Mouse (Mus musculus) kidney, adult 2 months (tissue): ENCODE data around the gene Ptpn18. TPM values are rescaled to one million over a fixed set of nuclear protein-coding genes. Genes with fewer than 3 reads are reported as not detected.
A peak's percentile ranks its signal among the peaks of the same experiment; 100 is the strongest.
"Not testable (repeated sequence)": the region's sequence is repeated elsewhere in the genome, so short reads cannot be mapped to it uniquely, and the experiment has no call there.

Source experiments
- DNase-seq: peaks from one replicate; pipeline ENCODE4 v3.0.0; 2021
- H3K27ac ChIP-seq: fragments of 200-500 bp; 2 replicates; pipeline ENCODE4 v1.5.1; 2012; ENCODE audit warnings: low read depth, low read length, control low read depth, inconsistent platforms; ENCODE audit not compliant: insufficient read depth
- H3K27me3 ChIP-seq: fragments of 200-500 bp; replicated peaks from 2 replicates; pipeline ENCODE4 v1.6.1; 2012; ENCODE audit warnings: mild to moderate bottlenecking, moderate library complexity, low read length, inconsistent platforms; ENCODE audit not compliant: control insufficient read depth, insufficient read depth
- H3K36me3 ChIP-seq: fragments of 200-500 bp; 2 replicates; pipeline ENCODE4 v1.6.1; 2012; ENCODE audit warnings: mild to moderate bottlenecking, moderate library complexity, low read length, inconsistent platforms; ENCODE audit not compliant: control insufficient read depth, insufficient read depth
- H3K4me1 ChIP-seq: fragments of 200-500 bp; 2 replicates; pipeline ENCODE4 v1.6.1; 2011; ENCODE audit warnings: low read length; ENCODE audit not compliant: control insufficient read depth, insufficient read depth
- H3K4me3 ChIP-seq: fragments of 200-500 bp; 2 replicates; pipeline ENCODE4 v1.5.1; 2011; ENCODE audit warnings: mild to moderate bottlenecking, low read depth, low read length, control low read depth; ENCODE audit not compliant: insufficient read depth
- CTCF ChIP-seq: fragments of 200-500 bp; conservative IDR thresholded peaks from 2 replicates; pipeline ENCODE4 v1.5.1; 2011; ENCODE audit warnings: low read depth, mild to moderate bottlenecking, control low read depth, low read length, moderate library complexity, mixed read lengths; ENCODE audit not compliant: insufficient read depth, insufficient read length
- POLR2A ChIP-seq: fragments of 200-500 bp; IDR thresholded peaks from one replicate; pipeline ENCODE4 v1.6.1; 2011; ENCODE audit warnings: low read depth, low read length, control low read depth
- WGBS: fragments of 180-500 bp; shearing (Covaris S2); methylation state at CpG from one replicate; pipeline ENCODE4 v1.1.7; 2018; 5-methylcytosine and 5-hydroxymethylcytosine counted together
- polyA plus RNA-seq: library from polyadenylated mRNA; depleted of rRNA; stranded (reverse); fragments of >200 nt; gene quantifications from 2 replicates; pipeline ENCODE4 v1.2.3, GENCODE M21; 2012

The Ptpn18 gene
- polyA plus RNA-seq, 1 experiment = 42.4 TPM

- no peak for DNase-seq
- Histone ChIP-seq H3K4me1 (no peaks in the 10 kb centered on the region), H3K4me3 (no peak overlapping the region), H3K27ac (no peak overlapping the region), H3K36me3 (no peaks in the 10 kb centered on the region), H3K27me3 (no peaks in the 10 kb centered on the region)
- WGBS = 52% methylated on average over 7 of the region's 7 CpGs
- TF ChIP-seq POLR2A (no peak), CTCF (no peak)
Observed at GRCm38 (mm10) chr1:34505307-34505706, 45.7 kb downstream of the Ptpn18 start.

GRCm38 (mm10) chr1:34505970-34506551 lies 46.5 kb downstream of the Ptpn18 start:
- no peaks in the 10 kb centered on the region for H3K27me3 ChIP-seq
- no peaks in the 10 kb centered on the region for H3K36me3 ChIP-seq
- WGBS = 66% methylated on average over 4 of the region's 4 CpGs
- no peak overlapping the region for H3K27ac ChIP-seq
- no peak for DNase-seq
- no peaks in the 10 kb centered on the region for H3K4me1 ChIP-seq
- no peak overlapping the region for H3K4me3 ChIP-seq
- TF ChIP-seq POLR2A (no peak), CTCF (no peak)

DNA sequence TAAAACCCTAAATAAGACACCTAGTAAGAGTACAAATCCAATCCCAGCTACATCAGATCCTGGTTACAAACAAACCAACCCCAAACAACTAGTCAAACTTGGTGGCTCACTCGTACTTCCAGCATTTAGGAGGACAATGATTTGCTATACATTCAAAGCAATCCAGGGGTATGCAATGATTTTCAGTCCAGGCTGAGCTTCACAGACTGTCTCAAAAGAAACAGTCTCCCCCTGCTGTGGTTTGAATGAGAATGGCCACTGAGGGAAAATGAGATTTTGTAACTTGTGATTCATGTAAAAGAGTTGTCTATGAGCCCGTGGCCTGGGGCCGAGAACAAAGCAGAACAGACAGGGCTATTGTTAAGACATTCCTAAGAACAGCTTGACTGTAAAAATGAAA lies 48.4 kb downstream of the Ptpn18 start:
- TF ChIP-seq CTCF = no peak
- no peak for TF ChIP-seq POLR2A
- WGBS = 84% methylated on average over 3 of the region's 3 CpGs
- Histone ChIP-seq H3K27ac (no peak overlapping the region), H3K4me3 (no peak overlapping the region), H3K36me3 (no peaks in the 10 kb centered on the region), H3K4me1 (no peaks in the 10 kb centered on the region), H3K27me3 (no peaks in the 10 kb centered on the region)
- DNase-seq = no peak

DNA sequence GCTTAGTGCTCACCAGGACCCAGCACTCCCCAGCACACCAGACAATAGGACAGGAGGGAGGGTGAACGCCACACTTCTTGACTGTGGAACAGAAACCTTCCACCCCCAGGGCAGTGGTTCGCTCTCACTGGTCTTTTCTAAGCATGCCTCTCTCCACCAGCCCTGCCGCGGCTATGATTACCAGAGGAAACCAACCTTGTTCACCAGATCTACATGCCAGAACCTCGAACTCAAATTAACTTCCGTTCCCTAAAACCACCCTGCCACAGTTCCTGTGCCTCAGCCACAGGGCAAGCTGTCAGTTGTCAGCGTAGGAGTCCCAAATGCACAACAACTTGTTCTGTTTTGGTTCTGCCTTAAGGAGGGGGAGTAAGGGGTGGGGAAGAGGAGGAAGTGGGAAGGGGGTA lies 51.0 kb downstream of the Ptpn18 start:
- TF ChIP-seq CTCF (no peak), POLR2A (no peak)
- DNase-seq = no peak
- 2% methylated on average over 7 of the region's 7 CpGs for WGBS

GRCm38 (mm10) chr1:34511027-34511426 lies 51.5 kb downstream of the Ptpn18 start:
- TF ChIP-seq CTCF = peak; percentile 56
- no peak for TF ChIP-seq POLR2A
- Histone ChIP-seq H3K27ac (no peak overlapping the region), H3K4me1 (no peaks in the 10 kb centered on the region), H3K27me3 (no peaks in the 10 kb centered on the region), H3K4me3 (no peak overlapping the region), H3K36me3 (no peaks in the 10 kb centered on the region)
- DNase-seq = no peak
- WGBS = 15% methylated on average over 3 of the region's 3 CpGs

More for the DNA sequence above, 51.0 kb downstream of the Ptpn18 start:
- H3K27me3 ChIP-seq = no peaks in the 10 kb centered on the region
- no peaks in the 10 kb centered on the region for H3K4me1 ChIP-seq
- no peaks in the 10 kb centered on the region for H3K36me3 ChIP-seq
- no peak overlapping the region for H3K27ac ChIP-seq
- no peak overlapping the region for H3K4me3 ChIP-seq

- TF ChIP-seq CTCF (no peak), POLR2A (no peak)
- WGBS = 86% methylated on average over 4 of the region's 4 CpGs
- Histone ChIP-seq H3K36me3 (no peaks in the 10 kb centered on the region), H3K4me1 (no peaks in the 10 kb centered on the region), H3K4me3 (no peak overlapping the region), H3K27ac (no peak overlapping the region), H3K27me3 (no peaks in the 10 kb centered on the region)
- DNase-seq = no peak
Observed at GRCm38 (mm10) chr1:34513068-34513467, 53.5 kb downstream of the Ptpn18 start.

DNA sequence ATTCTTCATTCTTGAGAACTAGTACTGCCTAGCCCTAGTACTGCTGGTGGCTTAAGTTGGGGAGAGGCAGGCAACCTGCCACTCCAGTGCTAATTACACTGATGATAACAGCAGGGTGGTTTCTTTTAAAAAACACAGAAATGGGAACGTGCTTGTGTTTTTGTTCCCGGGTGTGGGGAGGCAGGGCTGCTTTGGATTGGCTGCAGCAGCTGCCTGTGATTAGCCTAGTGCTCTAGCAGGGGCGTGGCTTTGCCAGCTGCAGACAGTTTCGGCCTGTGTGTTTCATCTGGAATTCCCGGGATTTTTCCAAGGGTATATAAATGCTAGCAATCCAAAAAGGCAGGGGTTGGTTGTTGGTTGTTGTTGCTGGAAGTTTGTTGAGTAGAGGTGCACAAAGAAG lies 57.0 kb downstream of the Ptpn18 start:
- WGBS = 40% methylated on average over 5 of the region's 5 CpGs
- DNase-seq = no peak

GRCm38 (mm10) chr1:34517297-34517696 lies 57.7 kb downstream of the Ptpn18 start:
- H3K36me3 ChIP-seq, H3K4me3 ChIP-seq, H3K4me1 ChIP-seq, H3K27me3 ChIP-seq, DNase-seq, H3K27ac ChIP-seq: not testable (repeated sequence)
- WGBS = 69% methylated on average over 6 of the region's 6 CpGs

More for the DNA sequence above, 57.0 kb downstream of the Ptpn18 start:
- Histone ChIP-seq H3K27me3 (no peaks in the 10 kb centered on the region), H3K4me1 (no peaks in the 10 kb centered on the region), H3K4me3 (no peak overlapping the region), H3K27ac (no peak overlapping the region), H3K36me3 (no peaks in the 10 kb centered on the region)
- TF ChIP-seq CTCF (no peak), POLR2A (no peak)

DNA sequence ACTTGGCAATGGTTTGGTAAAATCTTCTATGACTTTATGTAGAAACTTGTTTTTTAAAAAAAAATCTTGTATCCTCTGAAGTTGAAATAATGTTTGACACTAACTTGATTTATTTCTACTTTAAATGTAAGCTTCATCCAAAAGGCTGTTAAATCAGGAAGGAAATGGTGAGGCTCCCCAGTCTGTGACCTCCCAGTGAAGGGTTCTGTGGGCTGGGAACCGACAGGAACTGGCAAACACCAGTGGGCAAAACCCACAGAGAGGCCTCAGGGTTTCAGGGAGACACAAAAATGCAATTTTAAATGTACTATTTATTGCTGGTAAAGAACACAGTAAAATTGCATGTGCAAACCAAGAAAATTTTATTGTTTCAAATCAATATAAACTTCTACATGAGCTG lies 58.2 kb downstream of the Ptpn18 start:
- not testable (repeated sequence) for H3K27ac ChIP-seq
- 29% methylated on average over 1 of the region's 1 CpGs for WGBS

More for the DNA sequence above, 58.2 kb downstream of the Ptpn18 start:
- not testable (repeated sequence) for H3K36me3 ChIP-seq, H3K4me1 ChIP-seq, H3K4me3 ChIP-seq, H3K27me3 ChIP-seq, DNase-seq
